Mouse (Mus musculus): ENCODE data around the gene Zfhx3. TPM values are rescaled to one million over a fixed set of nuclear protein-coding genes. Genes with fewer than 3 reads are reported as not detected.

Gene Zfhx3
- total and polyA plus RNA-seq, 3 experiments: 0.23 to 2.5 TPM; not detected in 1

DNA sequence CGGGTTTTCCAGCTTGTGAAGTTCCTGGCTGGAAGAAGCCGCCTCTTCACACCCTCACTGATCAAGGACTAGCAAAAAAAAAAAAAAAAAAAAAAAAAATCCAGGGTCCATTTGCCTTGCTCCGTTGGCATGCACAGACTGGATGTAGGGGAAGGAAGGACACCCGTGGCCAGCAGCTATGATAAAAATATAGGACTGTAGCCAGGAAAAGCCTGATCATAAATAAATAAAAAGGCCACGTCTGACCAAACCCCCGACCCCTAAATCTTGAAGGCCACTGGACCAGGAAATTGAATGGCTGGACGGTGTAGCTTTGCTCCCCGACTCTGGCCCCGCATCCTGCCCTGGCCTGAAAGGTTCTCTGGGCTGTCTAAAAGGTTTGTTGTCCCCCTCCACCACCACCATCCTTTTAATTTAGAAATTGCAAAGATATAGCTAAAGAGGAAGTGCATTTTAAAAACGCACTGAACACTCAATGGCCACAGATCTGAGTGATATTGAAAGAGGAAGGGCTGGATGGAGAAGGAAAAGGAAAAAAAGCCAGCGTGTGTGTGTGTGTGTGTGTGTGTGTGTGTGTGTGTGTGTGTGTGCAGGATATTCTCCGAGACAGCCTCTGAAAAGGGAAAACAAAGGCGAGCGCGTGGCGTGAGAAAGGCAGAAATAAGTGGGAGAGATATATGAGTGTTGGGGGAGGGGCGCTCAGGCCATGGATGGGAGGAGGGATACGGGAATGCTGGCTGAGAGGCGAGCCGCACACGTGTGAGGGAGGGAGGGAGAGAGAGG, 749.2 kb downstream of the Zfhx3 start:
- DNase-seq (ENCODE audit: low read depth, low spot score): peak; percentile 85
- Histone ChIP-seq H3K9me3 (replicated peaks; ENCODE audit: insufficient read depth, low read length) (no peaks in the 10 kb centered on the region), H3K36me3 (ENCODE audit: control insufficient read depth in 1 of 2, insufficient read depth in 2 of 2, low read length in 2 of 2) (peaks cover 0 to 13% of the 10 kb centered on the region in 2 experiments; a peak in 2 of 4 replicates), H3K27ac (ENCODE audit: control insufficient read depth, low read depth, low read length) (peak overlapping the region; percentile 63), H3K4me1 (ENCODE audit: control insufficient read depth in 1 of 2, insufficient read depth in 2 of 2, low read length in 2 of 2) (peaks cover 0 to 16% of the 10 kb centered on the region in 2 experiments; a peak in 2 of 4 replicates), H3K27me3 (ENCODE audit: control insufficient read depth in 1 of 2, insufficient read depth in 2 of 2, low read length in 2 of 2) (no peaks in the 10 kb centered on the region), H3K9ac (ENCODE audit: control insufficient read depth, low read depth, low read length, poor library complexity, severe bottlenecking) (peak overlapping the region; percentile 52), H3K79me2 (ENCODE audit: control insufficient read depth, insufficient read depth, low read length, poor library complexity) (no peaks in the 10 kb centered on the region), H3K4me3 (ENCODE audit: control insufficient read depth in 1 of 2, insufficient read depth in 1 of 2, low read depth in 2 of 2, low read length in 2 of 2) (peak overlapping the region; percentile 31 to 58)
- TF ChIP-seq ZC3H11A (IDR thresholded peaks at IDR 0.05; ENCODE audit: low read depth, low read length) (no peak), NELFE (IDR thresholded peaks at IDR 0.05; ENCODE audit: low read depth, low read length) (0 out of 2 replicates have a peak, but pooled peaks have one; percentile 33), ZKSCAN1 (IDR thresholded peaks at IDR 0.05; ENCODE audit: low read depth, low read length) (no peak), GABPA (IDR thresholded peaks at IDR 0.05; ENCODE audit: low read depth, low read length) (no peak), ZNF384 (IDR thresholded peaks at IDR 0.05; ENCODE audit: low read depth, low read length) (peak; percentile 85), MYB (IDR thresholded peaks at IDR 0.05; ENCODE audit: low read depth, low read length) (no peak), ZMIZ1 (IDR thresholded peaks at IDR 0.05; ENCODE audit: low read depth, low read length) (no peak), USF1 (IDR thresholded peaks at IDR 0.05; ENCODE audit: low read depth, low read length) (no peak; the same call in 1 of the 2 replicates), SIN3A (IDR thresholded peaks at IDR 0.05; ENCODE audit: low read length) (peak; percentile 67), RCOR1 (IDR thresholded peaks at IDR 0.05; ENCODE audit: low read depth, low read length) (peak; percentile 39; the same call in 1 of the 2 replicates), ELF1 (IDR thresholded peaks at IDR 0.05; ENCODE audit: low read depth, low read length) (peak; percentile 62; the same call in 1 of the 2 replicates), POLR2AphosphoS2 (IDR thresholded peaks at IDR 0.05; ENCODE audit: low read length) (no peak; the same call in 1 of the 2 replicates), MXI1 (IDR thresholded peaks at IDR 0.05; ENCODE audit: low read depth, low read length) (peak; percentile 29; the same call in 1 of the 2 replicates), TBP (IDR thresholded peaks at IDR 0.05; ENCODE audit: low read depth, low read length) (peak; percentile 61), MEF2A (IDR thresholded peaks at IDR 0.05; ENCODE audit: extremely low read depth, insufficient replicate concordance, low read depth, low read length, poor library complexity, severe bottlenecking) (no peak), ETS1 (IDR thresholded peaks at IDR 0.05; ENCODE audit: low read depth, low read length) (peak; percentile 75; the same call in 1 of the 2 replicates), CTCF (IDR thresholded peaks at IDR 0.05 in 2 of 3, conservative IDR thresholded peaks at IDR 0.05 in 1 of 3; ENCODE audit: control insufficient read depth in 1 of 3, insufficient read depth in 1 of 3, low read depth in 2 of 3, low read length in 3 of 3, poor library complexity in 1 of 3, severe bottlenecking in 1 of 3) (no peak), EP300 (IDR thresholded peaks at IDR 0.05; ENCODE audit: low read depth in 1 of 2, low read length in 2 of 2) (peak; percentile 60 to 68), HCFC1 (IDR thresholded peaks at IDR 0.05; ENCODE audit: low read depth, low read length) (peak; percentile 43; the same call in 1 of the 2 replicates), GATA1 (IDR thresholded peaks at IDR 0.05; ENCODE audit: low read depth, low read length) (peak; percentile 86), TCF12 (IDR thresholded peaks at IDR 0.05; ENCODE audit: low read depth, low read length) (peak; percentile 42; the same call in 1 of the 2 replicates), E2F4 (IDR thresholded peaks at IDR 0.05; ENCODE audit: borderline replicate concordance, low read depth, low read length) (no peak)

Data from MEL (cell line).